Mouse (Mus musculus): ENCODE measurements around the gene Nipal4.

GRCm38 (mm10) chr11:46201636-46202546, 35.6 kb upstream of the Nipal4 start:
- TF ChIP-seq POLR2A (IDR thresholded peaks at IDR 0.05; ENCODE audit: low read depth, low read length) (no peak), CTCF (IDR thresholded peaks at IDR 0.05; ENCODE audit: extremely low read depth, insufficient read depth, insufficient read length, insufficient replicate concordance) (no peak)

Data from spleen, adult 2 months (tissue).